Mouse (Mus musculus) megakaryocyte, embryonic 14.5 days (primary cell): ENCODE measurements at regions not wholly inside any gene's neighbourhood (a gene's known extent, or its start where the extent isn't known, plus 50 kb on each side); places are given as distances from the start of the nearest gene placed in this dataset.
A peak's percentile ranks its signal among the peaks of the same experiment; 100 is the strongest.

Experiments
- H3K27me3 ChIP-seq: replicated peaks from 2 replicates; pipeline ENCODE3; 2012; ENCODE audit warnings: inconsistent platforms
- H3K36me3 ChIP-seq: replicated peaks from 2 replicates; pipeline ENCODE3; 2012; ENCODE audit warnings: low read length, inconsistent platforms, mixed read lengths
- H3K4me1 ChIP-seq: 2 replicates; pipeline ENCODE4 v1.6.1; 2012; ENCODE audit warnings: inconsistent platforms
- H3K4me3 ChIP-seq: replicated peaks from 2 replicates; pipeline ENCODE3; 2012; ENCODE audit warnings: moderate library complexity, mild to moderate bottlenecking, inconsistent platforms
- H3K9me3 ChIP-seq: 2 replicates; pipeline ENCODE4 v1.6.1; 2012; ENCODE audit warnings: inconsistent platforms
- FLI1 ChIP-seq: IDR thresholded peaks from 2 replicates; pipeline ENCODE4 v1.6.1; 2012; ENCODE audit warnings: low read length, inconsistent platforms, mixed read lengths
- GATA1 ChIP-seq: IDR thresholded peaks from 3 replicates; pipeline ENCODE4 v1.6.1; 2012; ENCODE audit warnings: mixed read lengths, low read length, inconsistent platforms, borderline replicate concordance

GRCm38 (mm10) chr9:46408776-46409175 lies 89.0 kb upstream of the 4931429L15Rik start:
- TF ChIP-seq GATA1 (no peak), FLI1 (no peak)
- Histone ChIP-seq H3K9me3 (peaks cover 44% of the 10 kb centered on the region), H3K4me3 (no peak overlapping the region), H3K36me3 (no peaks in the 10 kb centered on the region), H3K27me3 (no peaks in the 10 kb centered on the region), H3K4me1 (no peaks in the 10 kb centered on the region)

DNA sequence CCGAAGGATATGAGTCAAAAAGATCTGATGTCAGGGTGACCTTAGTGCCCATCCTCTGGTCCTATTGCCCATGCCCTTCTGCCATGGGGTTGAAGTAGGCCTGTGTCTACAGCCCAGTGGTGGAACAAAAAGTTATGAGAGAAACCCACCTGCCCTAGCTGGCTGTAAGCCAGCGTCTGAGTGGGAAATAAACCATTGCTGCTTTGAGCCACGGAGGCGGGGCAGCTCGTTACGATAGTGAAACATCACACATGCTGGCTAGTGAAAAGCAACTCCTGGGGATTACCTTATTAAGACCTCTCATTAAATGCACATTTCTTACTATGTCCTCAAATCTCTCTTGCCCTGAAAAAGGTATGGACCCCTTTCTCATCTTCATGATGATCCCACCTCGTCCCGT lies 86.8 kb upstream of the 4931429L15Rik start:
- no peaks in the 10 kb centered on the region for H3K27me3 ChIP-seq
- peaks cover 27% of the 10 kb centered on the region for H3K9me3 ChIP-seq
- no peaks in the 10 kb centered on the region for H3K4me1 ChIP-seq
- no peak overlapping the region for H3K4me3 ChIP-seq
- TF ChIP-seq GATA1 (no peak), FLI1 (no peak)
- no peaks in the 10 kb centered on the region for H3K36me3 ChIP-seq

GRCm38 (mm10) chr9:46396591-46396990 lies 76.8 kb upstream of the 4931429L15Rik start:
- H3K36me3 ChIP-seq, result no peaks in the 10 kb centered on the region
- no peak overlapping the region for H3K4me3 ChIP-seq
- no peaks in the 10 kb centered on the region; the same call in 1 of the 2 replicates for H3K4me1 ChIP-seq
- H3K9me3 ChIP-seq, result no peaks in the 10 kb centered on the region
- H3K27me3 ChIP-seq, result peaks cover 25% of the 10 kb centered on the region
- TF ChIP-seq GATA1, result no peak
- TF ChIP-seq FLI1, result no peak

- Histone ChIP-seq H3K36me3 (no peaks in the 10 kb centered on the region), H3K9me3 (no peaks in the 10 kb centered on the region), H3K4me3 (no peak overlapping the region), H3K4me1 (no peaks in the 10 kb centered on the region; the same call in 1 of the 2 replicates), H3K27me3 (peaks cover 35% of the 10 kb centered on the region)
- no peak for TF ChIP-seq GATA1
- TF ChIP-seq FLI1, result no peak
Observed at GRCm38 (mm10) chr9:46395156-46395765, 75.5 kb upstream of the 4931429L15Rik start.

GRCm38 (mm10) chr9:46394239-46394638 lies 74.5 kb upstream of the 4931429L15Rik start:
- no peaks in the 10 kb centered on the region for H3K9me3 ChIP-seq
- H3K36me3 ChIP-seq, result no peaks in the 10 kb centered on the region
- H3K4me1 ChIP-seq, result peaks cover 5% of the 10 kb centered on the region; the same call in 1 of the 2 replicates
- peaks cover 43% of the 10 kb centered on the region for H3K27me3 ChIP-seq
- no peak for TF ChIP-seq FLI1
- TF ChIP-seq GATA1, result no peak
- no peak overlapping the region for H3K4me3 ChIP-seq

DNA sequence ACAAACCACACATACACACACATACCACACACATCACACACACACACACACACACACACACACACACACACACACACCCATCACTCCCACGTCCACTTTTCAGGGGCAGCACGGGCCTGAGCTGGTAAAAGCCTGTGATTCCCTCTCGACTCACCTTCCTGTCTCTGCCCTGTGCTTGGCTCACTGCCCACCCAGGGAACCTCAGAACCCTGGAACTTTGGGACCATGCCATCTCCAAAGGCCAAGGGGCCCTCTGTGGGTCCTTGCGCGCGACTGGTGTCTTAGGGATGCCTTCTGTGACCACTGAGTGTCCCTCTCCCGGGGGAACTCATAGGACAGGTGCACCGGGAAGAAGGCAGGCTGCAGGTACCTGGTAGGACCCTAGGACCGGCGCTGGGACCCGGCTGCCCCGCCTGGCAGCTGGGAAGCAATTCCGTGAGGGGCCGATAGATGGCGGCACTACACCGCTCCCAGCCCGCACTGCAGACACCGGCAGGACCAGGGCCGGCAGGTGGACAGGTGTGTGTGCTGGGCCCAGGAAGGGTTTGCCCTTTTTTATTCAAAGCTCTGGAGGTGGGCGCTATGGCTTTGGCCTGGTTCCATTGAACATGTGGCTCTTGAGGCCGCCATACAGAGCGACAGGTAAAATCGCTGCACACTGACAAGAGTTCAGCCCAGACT lies 73.0 kb upstream of the 4931429L15Rik start:
- TF ChIP-seq FLI1 (no peak), GATA1 (no peak)
- Histone ChIP-seq H3K27me3 (peaks cover 52% of the 10 kb centered on the region), H3K4me3 (no peak overlapping the region), H3K36me3 (no peaks in the 10 kb centered on the region), H3K4me1 (peaks cover 5% of the 10 kb centered on the region; the same call in 1 of the 2 replicates), H3K9me3 (no peaks in the 10 kb centered on the region)

- peaks cover 21% of the 10 kb centered on the region for H3K9me3 ChIP-seq
- H3K4me3 ChIP-seq, result peak overlapping the region; percentile 23
- peaks cover 5% of the 10 kb centered on the region; the same call in 1 of the 2 replicates for H3K4me1 ChIP-seq
- H3K36me3 ChIP-seq, result no peaks in the 10 kb centered on the region
- TF ChIP-seq GATA1 (no peak), FLI1 (no peak)
- H3K27me3 ChIP-seq, result peaks cover 45% of the 10 kb centered on the region
Observed at GRCm38 (mm10) chr9:46389741-46390140, 70.0 kb upstream of the 4931429L15Rik start.

DNA sequence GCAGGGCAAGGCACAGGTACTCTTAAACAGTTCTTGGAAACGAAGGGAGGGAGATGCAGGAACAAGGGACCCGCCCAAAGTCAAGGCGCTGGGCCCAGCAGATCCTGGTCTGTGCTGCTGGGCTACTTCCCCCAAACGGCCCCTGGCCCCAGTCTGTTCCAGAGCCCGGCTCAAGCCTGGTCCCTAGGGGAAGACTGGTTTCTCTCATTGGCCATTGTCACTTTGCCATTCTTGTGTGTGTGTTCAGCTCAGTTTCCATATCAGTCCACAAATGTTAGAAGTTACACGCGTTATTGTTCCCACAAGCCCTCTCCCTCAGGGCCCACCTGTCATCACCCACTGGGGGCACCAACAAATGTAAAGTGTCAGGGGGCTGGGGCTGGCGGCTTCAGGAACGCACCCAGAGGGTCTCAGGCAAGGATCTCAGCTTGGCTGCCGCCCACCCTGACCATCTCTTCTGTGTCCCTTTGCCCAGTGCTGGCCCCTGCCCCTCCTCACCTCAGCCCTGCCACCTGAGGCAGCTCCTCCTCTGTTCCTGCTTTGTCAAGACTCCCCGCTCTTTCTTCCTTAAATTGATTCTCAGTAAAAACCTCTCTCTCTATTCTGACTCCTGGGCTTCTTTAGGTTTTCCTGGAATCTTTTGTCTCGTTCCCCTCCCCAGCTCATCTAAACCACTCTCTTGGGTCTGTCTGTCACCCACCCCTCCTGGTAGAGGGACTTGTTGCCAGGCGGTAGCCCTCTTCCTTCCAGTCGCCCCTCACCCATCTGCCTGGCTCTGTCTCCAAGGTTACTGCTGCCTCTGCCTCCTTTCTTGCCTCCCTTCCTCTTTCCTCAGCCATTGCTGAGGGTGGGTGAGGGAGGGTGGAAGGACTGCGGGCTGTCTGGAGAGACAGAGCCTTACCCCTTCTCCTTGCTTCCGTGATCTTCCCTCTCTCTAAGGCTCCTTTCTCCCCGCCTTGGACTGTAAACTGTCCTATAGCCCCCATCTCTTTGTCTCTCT lies 69.2 kb upstream of the 4931429L15Rik start:
- no peaks in the 10 kb centered on the region for H3K36me3 ChIP-seq
- peaks cover 21% of the 10 kb centered on the region for H3K9me3 ChIP-seq
- TF ChIP-seq GATA1, result no peak
- no peak for TF ChIP-seq FLI1
- H3K4me1 ChIP-seq, result peaks cover 5% of the 10 kb centered on the region; the same call in 1 of the 2 replicates
- peak overlapping the region; percentile 80 for H3K4me3 ChIP-seq
- H3K27me3 ChIP-seq, result peaks cover 40% of the 10 kb centered on the region

GRCm38 (mm10) chr9:46386333-46386732 lies 66.5 kb upstream of the 4931429L15Rik start:
- TF ChIP-seq GATA1, result no peak
- no peak for TF ChIP-seq FLI1
- H3K4me1 ChIP-seq, result peaks cover 7% of the 10 kb centered on the region
- H3K27me3 ChIP-seq, result peaks cover 33% of the 10 kb centered on the region
- H3K4me3 ChIP-seq, result no peak overlapping the region
- H3K9me3 ChIP-seq, result peaks cover 24% of the 10 kb centered on the region
- H3K36me3 ChIP-seq, result no peaks in the 10 kb centered on the region

- TF ChIP-seq FLI1 (no peak), GATA1 (no peak)
- peaks cover 11% of the 10 kb centered on the region for H3K4me1 ChIP-seq
- H3K9me3 ChIP-seq, result peaks cover 19% of the 10 kb centered on the region
Observed at GRCm38 (mm10) chr9:46381342-46381741, 61.6 kb upstream of the 4931429L15Rik start.

More at GRCm38 (mm10) chr9:46381342-46381741, 61.6 kb upstream of the 4931429L15Rik start:
- Histone ChIP-seq H3K27me3 (peaks cover 28% of the 10 kb centered on the region), H3K4me3 (no peak overlapping the region), H3K36me3 (no peaks in the 10 kb centered on the region)
